8 mouse cellular contexts compared by ENCODE assay signal in genomic region chr10:43477459-43477858, GRCm38 (mm10). TPM values are rescaled to one million over a fixed set of nuclear protein-coding genes. Genes with fewer than 3 reads are reported as not detected.
DNase-seq lines count a peak whose midpoint lies in the region; ATAC-seq lines count a peak whose summit lies in the region.

No protein-coding gene starts in this region.

- no peaks in the 10 kb centered on the region for H3K27me3 ChIP-seq in heart, embryonic 10.5 days (ENCODE audit: insufficient read depth, poor library complexity, severe bottlenecking)
- H3K27me3 ChIP-seq in heart, embryonic 16.5 days (ENCODE audit: control insufficient read depth, insufficient read depth, low read length): no peaks in the 10 kb centered on the region
- no peaks in the 10 kb centered on the region for H3K27me3 ChIP-seq in midbrain, embryonic 10.5 days (ENCODE audit: low read depth, poor library complexity, severe bottlenecking)

- H3K9me3 ChIP-seq in heart, embryonic 10.5 days: no peaks in the 10 kb centered on the region
- no peaks in the 10 kb centered on the region for H3K9me3 ChIP-seq in heart, embryonic 16.5 days (replicated peaks; ENCODE audit: control insufficient read depth, low read length)
- H3K9me3 ChIP-seq in midbrain, embryonic 10.5 days (replicated peaks): no peaks in the 10 kb centered on the region

- no peak for DNase-seq in heart, embryonic 10.5 days (ENCODE audit: low spot score)
- DNase-seq in heart, postnatal 14 days: no peak
- peak; percentile 98 for DNase-seq in R1 (ENCODE audit: low read depth, low spot score)
- no peak for DNase-seq in midbrain, embryonic 10.5 days (ENCODE audit: low spot score)
- no peak for DNase-seq in yolk sac, embryonic 10.5 days (ENCODE audit: low spot score)
- DNase-seq in B cell, adult 2 months: no peak
- DNase-seq in natural killer cell, adult 2 months (ENCODE audit: low spot score in 2 of 2): no peak

- ATAC-seq in heart, embryonic 16.5 days (replicated peaks; ENCODE audit: extremely low read depth, insufficient read depth, low FRiP score): no peak

- H3K9ac ChIP-seq in heart, embryonic 16.5 days (ENCODE audit: low read length): peak overlapping the region; percentile 96

- intact Hi-C loops in heart, postnatal 14 days (cut with DNase I): loop anchor here (10.0 kb wide), 1 partner anchor 263 kb away; no protein-coding TSS in a partner anchor

- H3K4me3 ChIP-seq in heart, embryonic 10.5 days: peak overlapping the region; percentile 89
- peak overlapping the region; percentile 85 for H3K4me3 ChIP-seq in heart, embryonic 16.5 days (ENCODE audit: low read length)
- H3K4me3 ChIP-seq in midbrain, embryonic 10.5 days: peak overlapping the region; percentile 85

- H3K4me2 ChIP-seq in heart, embryonic 16.5 days (ENCODE audit: low read depth, low read length): peak overlapping the region; percentile 83

- WGBS in heart, embryonic 10.5 days: 6% methylated on average over 9 of the region's 9 CpGs
- WGBS in heart, embryonic 16.5 days: 16% methylated on average over 9 of the region's 9 CpGs
- 3% methylated on average over 9 of the region's 9 CpGs for WGBS in midbrain, embryonic 10.5 days

- H3K36me3 ChIP-seq in heart, embryonic 10.5 days: no peaks in the 10 kb centered on the region
- H3K36me3 ChIP-seq in heart, embryonic 16.5 days (ENCODE audit: control insufficient read depth, insufficient read depth): no peaks in the 10 kb centered on the region
- H3K36me3 ChIP-seq in midbrain, embryonic 10.5 days: no peaks in the 10 kb centered on the region

- peak overlapping the region; percentile 99 for H3K27ac ChIP-seq in heart, embryonic 10.5 days
- peak overlapping the region; percentile 96 for H3K27ac ChIP-seq in heart, embryonic 16.5 days (ENCODE audit: low read length)
- H3K27ac ChIP-seq in midbrain, embryonic 10.5 days (replicated peaks): peak overlapping the region; percentile 100

- peaks cover 30% of the 10 kb centered on the region for H3K4me1 ChIP-seq in heart, embryonic 10.5 days
- H3K4me1 ChIP-seq in heart, embryonic 16.5 days (ENCODE audit: control insufficient read depth, insufficient read depth, low read length): peaks cover 23% of the 10 kb centered on the region
- H3K4me1 ChIP-seq in midbrain, embryonic 10.5 days: peaks cover 44% of the 10 kb centered on the region

RNA-seq across cellular contexts. Expression of gene Bend3, which starts 1.2 kb away (rescaled TPM):
- polyA plus RNA-seq in heart, embryonic 10.5 days (2016; fragmentation: Nextera tagmentation; extraction: Ambion mirVana): 5.4 and 5.8 TPM in 2 replicates
- 1 to 10 TPM; 5.8 to 6.1 TPM for total RNA-seq in heart, postnatal 14 days (2021)
- polyA plus RNA-seq in heart, embryonic 16.5 days (2015; fragmentation: Nextera tagmentation; extraction: Ambion mirVana): 2.3 and 3.0 TPM in 2 replicates
- polyA plus RNA-seq in midbrain, embryonic 10.5 days (2016; fragmentation: Nextera tagmentation; extraction: Ambion mirVana): 7.5 and 7.7 TPM in 2 replicates

RNA-seq across cellular contexts. Expression of gene Gm9803, which starts 46.4 kb away (rescaled TPM):
- 15.2 and 15.9 TPM in 2 replicates for polyA plus RNA-seq in heart, embryonic 10.5 days (2016; fragmentation: Nextera tagmentation; extraction: Ambion mirVana)
- total RNA-seq in heart, postnatal 14 days (2021): 10 to 100 TPM in 1 of 2 experiments, 1 to 10 TPM in 1; 8.9 to 13.0 TPM
- polyA plus RNA-seq in heart, embryonic 16.5 days (2015; fragmentation: Nextera tagmentation; extraction: Ambion mirVana): 20.0 and 42.0 TPM in 2 replicates
- polyA plus RNA-seq in midbrain, embryonic 10.5 days (2016; fragmentation: Nextera tagmentation; extraction: Ambion mirVana): 13.9 and 16.8 TPM in 2 replicates
